Mouse (Mus musculus): ENCODE measurements at regions not wholly inside any gene's neighbourhood (a gene's known extent, or its start where the extent isn't known, plus 50 kb on each side); places are given as distances from the start of the nearest gene placed in this dataset.

DNA sequence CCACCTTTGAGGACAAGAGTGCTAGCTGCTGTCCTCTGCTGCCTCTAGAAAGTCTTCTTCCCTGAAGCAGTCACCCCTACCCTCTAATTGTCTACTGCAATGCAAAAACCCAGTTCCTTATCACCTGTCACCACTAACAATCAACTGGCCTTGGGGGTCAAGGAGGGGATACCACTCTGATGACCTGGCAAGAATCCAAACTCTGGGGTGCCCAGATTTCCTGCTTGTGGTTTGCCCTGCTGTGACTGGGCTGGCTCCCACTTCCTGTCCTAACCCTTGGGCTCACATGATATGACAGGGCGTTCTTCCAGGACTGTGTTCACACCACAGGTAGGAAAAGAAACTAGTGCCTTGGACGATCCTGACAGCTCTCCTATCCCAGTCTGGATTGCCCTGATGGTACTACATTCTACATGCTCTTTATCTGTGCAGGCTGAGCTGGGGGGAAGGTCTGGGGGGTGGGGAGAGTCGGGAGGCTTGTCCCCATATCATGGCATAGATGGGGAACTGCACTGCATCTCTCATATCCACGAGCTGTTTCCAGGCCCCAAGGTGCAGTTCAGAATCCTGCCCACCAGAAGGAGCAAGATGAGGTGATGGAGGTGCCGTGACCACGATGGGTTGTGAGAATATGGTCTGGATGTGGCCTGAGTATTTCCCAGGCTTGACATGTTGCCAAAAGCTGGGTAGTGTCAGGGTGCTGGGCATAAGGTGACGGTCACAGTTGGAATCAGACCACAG, 81.0 kb downstream of the Maf start:
- DNase-seq, result no peak

DNA sequence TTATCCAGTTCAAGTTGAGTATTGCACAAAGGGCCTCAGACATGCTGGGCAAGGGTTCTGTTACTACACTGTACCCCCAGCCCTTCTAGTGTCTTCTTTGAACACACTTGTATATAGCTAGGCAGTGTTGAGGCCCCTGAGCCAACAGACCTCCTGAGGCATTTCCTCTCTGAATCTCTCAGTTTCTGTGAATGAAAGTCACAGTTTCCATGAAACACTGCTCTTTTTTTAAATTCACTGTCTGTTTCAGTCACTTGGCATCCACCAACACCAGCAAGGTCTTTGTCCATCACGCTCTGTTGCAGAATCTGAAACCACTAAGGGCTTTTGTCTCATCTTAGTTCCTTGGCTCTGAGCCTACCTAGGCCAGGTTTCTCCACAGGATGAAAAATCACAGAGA, 82.5 kb downstream of the Maf start:
- no peak for DNase-seq

DNA sequence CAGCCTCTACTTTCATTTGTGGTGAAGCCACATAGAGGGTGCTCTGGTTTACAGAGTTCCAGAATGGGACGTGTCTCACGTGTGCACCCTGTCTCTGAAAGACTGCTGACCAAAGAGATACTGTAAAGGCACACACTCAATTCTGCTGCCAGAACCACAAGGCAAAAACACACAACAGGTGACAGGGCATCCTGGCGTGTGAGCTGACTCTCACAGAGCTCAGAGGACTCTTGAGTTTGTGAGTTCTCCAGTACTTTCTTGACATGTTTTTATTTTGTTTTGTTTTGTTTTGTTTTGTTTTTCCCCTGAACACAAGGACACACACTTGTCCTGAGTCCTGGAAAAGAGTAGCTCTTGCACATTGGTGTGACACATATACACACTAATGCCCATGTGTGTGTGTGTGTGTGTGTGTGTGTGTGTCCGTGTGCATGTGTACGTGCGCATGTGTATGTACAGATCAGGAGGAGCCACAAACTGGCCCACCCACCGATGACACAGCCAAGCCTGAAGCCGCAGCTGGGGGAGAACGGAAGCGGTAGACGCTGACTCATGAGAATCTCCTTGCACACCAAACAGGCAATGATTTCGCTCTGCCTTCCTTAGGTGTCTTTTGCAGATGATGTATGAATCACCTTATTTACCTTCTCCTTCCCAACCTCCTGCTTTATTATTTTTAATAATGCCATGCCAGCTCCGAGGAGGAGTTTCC, 89.4 kb downstream of the Maf start:
- DNase-seq, result peak; percentile 57

DNA sequence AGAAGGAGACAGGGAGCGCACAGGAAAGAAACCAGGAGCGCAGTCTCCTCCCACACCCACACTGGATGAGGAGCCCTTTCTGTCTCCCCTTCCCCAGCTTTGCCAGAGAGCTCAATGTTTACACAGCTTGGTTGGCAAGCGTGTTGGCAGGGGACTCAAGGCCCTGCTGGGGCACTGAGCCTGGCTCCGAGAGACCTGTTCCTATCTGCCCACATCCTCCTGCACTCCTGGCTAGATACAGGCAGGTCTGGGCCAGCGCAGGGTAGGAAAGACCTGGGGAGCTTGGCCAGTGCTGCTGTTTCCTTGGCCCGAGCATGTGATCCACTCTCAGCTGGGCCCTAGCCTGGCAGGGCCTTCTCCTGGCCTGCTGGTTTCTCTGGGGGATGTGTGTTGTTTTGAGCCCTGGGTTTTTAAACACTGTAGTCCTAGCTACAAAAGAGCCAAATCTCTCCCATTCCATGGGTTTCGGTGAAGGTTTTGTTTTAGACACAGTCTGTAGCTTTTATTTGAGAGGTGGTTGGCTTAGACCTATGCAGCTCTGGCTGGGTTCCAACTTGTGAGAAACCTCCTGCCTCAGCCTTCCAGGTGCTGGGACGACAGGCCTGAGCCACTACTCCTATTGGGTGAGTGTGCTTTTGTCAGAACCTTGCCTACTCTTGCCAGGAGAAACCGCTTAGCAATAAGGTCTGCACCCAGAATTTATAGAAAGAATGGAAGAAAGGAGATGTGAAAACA, 90.6 kb downstream of the Maf start:
- no peak for DNase-seq

DNA sequence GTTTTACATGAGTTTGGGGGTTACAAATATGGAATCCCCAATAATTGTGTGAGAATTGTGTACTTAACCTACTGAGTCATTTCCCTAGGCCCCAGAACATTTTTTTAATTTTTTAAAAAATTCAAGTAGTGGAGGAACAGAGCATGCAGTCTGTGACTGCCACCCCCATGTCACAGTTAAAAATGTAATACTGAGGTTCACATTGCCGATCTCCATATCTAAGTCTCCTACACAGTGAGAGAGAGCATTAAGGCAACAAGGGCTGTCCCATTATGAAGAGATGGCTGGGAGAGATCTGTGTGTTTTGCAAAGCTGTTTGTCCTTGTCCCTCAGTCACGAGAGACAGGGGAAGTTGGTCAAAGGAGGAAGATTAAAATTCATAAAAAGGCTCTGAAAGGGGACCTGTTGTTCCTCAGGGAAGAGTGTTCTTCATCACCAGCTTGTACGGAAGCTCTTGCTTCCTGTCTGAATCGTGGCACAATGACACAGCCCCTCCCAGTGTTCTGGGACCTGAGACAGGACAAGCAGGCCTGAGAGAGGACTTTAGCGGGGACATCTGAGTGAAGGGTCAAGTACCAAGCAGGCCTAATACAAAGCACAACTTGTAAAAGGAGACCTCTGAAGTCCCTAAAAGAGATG, 93.5 kb downstream of the Maf start:
- no peak for DNase-seq

DNA sequence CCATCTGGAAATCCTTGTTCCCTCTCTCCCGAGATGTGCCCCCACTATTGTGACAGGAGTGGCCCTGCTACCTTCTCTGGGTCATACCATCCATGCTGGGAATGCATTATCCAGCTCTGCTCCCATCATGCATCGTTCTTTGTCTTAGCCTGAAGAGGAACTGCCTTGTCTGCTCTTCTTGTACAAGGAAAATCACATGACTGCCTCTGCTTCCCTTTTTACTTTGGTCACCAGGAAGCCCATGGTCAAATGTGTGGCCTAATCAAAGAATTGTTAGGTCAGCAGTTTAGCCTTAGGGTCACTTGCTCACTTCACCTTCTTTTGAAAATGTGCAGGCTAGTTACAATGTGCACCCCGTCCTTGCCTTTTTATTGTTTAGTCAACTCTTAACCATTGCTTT, 95.5 kb downstream of the Maf start:
- DNase-seq, result peak; percentile 65

DNA sequence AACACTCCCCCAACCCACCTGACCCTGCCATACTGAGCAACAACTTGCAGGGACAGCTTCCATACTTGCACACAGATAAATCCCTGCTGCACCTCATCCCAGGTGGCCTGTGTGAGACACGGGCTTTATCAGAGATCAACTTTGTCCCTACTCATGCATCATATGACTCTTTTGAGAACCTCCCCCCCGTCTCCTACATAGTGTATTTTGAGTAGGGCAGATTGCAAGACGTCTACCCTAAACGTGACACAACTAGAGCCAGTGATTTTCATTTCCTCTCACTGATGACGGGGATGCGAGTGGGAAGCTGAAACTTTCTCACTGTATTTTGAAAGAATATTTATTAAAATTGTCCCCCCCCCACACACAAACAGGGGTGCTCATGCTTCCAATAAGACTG, 107.8 kb downstream of the Maf start:
- no peak for DNase-seq

DNA sequence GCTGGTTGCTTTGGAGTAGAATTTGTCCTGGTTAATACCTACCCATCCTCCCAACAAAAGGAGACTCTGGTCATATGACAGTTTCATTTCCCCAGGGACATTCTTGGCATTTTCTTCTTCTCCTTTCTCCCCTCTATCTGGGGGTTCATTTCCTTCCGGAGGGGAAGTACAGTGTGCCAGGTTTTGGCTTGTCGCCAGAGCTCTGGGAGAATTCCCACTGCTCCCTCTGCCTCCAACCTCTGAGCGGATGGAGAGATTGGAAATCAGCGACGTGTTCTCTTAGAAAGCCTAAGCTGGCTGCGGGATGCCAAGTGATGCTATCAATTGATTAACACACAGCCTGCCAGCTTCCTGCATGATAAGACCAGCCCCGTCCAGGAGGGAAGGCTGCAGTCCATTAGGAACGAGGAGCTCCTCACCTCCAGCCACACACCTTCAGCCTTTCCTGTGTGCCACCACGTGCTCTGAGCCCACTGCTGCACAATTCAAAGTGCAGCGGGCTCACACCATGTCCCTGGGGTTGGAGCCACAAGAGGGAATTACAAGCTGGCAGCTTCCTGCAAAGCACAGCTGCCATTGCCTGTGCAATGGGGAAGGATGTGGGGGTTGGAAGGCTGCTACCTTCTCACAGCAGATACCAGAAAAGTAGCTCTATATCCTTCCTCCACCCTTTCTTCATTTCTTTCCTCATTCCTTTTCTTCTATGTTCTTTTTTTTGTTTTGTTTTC, 110.2 kb downstream of the Maf start:
- DNase-seq, result peak; percentile 22

DNA sequence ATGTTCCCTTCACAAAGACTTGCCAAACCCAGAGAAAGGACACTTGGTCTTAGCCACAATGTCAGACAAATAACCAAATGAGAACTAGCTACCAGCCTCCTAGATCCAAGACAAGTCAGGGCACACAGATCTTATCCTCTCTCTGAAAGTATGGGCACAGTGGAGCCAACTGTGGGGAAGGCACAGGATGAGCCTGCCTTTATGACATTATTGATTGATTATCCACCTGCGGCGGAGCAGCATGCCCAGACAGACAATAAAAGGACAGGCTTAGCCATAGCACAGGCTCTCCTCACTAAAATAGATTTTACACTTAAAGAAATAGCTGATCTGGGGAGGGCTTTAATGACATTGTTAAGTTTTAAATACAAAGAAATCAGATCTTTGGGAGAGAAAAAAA, 117.9 kb downstream of the Maf start:
- no peak for DNase-seq

DNA sequence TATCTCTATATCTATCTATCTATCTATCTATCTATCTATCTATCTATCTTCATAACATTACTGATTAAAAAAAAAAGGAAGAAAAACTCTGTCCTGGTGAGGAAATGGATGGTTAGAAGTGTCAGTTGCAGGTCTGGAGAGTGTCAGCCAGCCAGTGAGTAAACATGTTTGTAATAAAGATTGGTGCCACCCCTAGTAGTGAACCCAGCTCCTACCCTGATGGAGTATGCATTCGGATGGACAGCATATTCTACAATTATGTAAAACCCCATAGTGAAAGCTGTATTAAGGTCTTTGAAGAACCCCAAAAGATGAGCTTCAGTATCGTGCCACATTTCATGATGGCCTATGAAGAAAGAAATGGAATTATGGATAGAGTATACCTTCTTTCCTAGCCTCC, 118.5 kb downstream of the Maf start:
- DNase-seq, result no peak

DNA sequence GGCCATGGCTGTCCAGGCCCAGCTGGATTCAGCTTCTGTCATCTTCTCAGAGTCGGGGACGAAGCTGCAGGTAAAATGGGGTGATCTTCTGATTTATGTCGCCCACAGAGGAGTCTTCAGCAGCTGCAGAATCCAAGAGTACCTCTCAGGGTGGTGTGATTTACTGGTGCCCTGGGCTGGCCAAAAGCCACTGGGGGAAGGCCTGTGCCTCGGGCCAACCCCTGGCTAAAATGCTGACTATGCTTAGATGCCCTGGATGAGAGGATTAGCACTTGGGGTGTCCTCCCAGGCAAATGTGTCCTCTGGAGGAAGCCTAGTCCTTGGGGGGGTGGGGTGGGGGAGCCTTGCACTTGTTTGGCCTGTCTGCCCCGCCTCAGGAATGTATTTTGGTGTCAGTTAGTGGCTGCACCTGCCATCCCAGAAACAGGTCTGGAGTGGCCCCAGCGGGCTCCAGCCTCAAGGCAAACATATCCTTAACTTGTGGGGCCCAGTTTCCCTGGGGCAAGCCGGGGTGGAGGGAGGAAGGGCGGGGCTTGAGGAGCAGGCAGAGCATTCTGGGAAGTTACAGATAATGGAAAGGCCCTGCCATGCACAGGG, 123.2 kb downstream of the Maf start:
- DNase-seq, result no peak

DNA sequence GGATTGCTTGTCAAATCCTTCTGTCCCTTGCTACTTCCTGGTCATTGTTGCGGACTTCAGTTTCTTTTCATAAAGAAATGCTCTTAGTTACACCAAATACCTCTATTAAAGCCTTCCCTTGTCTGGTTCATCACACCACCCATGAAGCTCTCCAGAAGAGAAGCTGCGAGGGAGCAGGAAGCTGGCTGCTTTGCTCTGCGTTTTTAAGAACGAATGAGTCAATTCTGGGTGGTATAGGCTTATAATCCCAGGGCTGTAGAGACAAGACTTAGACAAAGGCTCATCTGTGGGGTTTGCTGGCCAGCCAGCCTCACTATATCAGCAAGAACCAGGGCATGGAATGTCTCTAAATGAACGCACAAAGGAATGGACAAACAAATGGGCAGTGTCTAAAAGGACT, 124.4 kb downstream of the Maf start:
- no peak for DNase-seq

DNA sequence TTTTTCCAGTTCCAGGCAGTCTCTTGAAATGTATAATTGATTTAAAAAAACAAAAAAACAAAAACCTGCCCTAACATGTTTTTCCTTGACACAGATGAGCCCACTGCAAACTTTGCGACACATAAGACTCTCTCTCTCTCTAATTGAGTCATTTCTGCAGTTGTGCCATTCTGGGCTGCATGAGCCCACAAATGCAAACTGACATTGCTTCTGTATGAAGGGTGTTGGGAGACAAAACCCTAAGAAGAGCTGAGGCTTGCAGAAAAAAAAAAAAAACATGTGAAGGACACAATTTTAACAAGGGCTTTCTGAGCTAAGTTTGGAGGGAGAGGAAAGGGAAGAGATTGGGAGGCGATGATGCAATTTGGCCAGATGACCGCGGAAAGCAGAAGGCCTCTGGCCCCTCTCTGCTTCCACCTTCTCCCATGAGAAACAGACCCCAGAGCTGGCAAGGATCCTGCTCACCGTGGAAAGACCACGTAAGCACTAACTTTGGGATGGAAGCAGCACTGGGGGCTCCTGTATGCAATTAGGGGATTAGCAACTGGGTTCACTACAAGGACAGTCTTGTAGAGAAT, 125.6 kb downstream of the Maf start:
- peak; percentile 34 for DNase-seq

DNA sequence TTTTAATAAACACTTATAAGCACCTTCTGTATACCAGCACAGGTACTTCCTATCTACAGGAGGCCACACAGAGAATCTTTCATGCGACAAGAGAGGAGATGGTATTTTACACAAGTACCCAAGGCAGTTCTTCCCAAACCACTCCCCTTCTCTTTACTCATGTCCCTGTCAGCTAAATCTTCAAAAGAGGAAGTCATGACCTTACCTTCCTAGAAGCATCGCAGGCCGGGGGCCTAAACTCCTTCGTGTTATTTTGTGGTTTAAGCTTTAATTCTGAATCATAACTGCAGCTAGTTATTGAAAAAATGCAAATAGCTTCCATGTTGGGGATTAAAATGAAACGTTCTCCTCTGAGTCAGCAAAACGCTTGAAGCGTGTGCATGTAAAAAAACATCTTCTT, 139.2 kb downstream of the Maf start:
- no peak for DNase-seq

DNA sequence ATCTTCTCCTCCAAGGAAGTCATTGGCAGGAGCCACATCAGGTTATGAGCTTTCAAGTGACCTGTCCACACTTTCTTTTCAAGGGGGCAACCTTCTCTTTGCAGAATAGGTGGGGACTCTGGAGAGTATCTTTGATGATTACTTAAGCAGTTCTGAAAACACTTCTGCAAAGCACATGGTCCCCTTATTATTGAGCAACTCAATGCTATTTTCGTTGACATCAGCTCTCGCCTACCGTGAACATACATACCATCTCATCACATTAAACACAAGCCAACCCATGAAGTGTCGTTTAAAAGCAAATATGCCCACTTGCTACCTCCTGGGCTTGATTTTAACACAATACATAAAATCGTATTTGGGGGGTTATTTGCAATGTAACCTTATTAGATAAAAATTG, 141.8 kb downstream of the Maf start:
- DNase-seq, result no peak

DNA sequence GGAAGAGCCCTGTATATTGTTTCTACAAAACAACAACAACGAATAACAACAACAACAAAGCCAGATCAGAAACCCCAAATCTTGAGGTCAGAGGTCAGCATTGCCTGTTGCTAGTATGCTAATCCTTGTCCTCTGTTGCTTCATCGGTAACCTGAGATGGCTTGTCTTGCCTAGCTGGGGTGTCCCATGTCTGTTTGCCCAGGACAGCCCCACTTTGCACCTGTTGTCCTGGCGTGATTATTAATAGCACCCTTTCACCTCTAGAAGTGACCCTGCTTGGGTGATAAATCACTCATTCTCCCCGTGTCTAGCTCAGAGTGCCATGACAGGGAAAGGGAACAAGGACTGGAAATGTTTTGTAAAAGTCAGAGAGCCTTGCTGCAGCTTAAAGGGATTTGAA, 145.2 kb downstream of the Maf start:
- no peak for DNase-seq

DNA sequence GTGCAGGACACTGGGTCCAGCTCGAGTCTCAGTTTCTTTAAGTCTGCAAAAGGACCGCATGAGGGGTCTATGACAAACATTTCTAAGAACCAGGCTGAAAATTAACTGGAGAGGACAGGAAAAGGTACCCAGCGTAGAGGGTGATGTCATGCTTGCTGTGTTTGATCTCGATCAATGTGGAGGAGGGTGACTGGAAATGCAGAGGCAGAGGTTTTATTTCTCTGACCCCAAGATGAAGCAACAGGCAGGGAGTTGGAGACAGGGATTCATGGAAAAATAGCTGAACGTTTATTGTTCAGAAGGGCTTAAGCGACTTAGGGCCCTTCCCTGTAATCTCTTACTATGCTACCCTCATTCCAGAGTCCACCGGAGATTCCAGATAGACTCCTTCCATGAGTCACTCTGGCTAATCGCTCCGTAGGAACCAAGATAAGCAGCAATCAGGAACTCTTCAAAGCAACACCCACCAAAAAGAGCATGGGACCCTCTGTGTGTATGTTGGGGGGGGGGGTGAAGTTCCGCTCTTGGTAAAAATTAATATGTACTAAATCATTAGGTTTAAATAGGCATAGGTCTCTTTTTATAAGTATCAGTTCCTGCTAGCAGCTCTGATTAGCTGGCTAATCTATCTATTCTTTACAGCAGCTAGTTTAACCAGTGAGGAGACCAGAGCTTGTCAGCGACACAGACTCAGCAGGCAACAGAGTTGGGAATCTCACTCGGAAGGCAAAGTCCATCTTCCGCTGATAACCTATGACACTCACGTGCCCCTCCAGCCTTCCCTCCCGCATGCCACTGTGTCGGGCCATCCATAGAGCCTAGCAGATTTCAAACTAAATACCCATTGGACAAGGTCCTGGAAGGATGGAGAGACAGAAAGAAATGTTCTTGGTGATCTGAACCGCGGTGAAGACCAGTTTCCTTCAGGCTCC, 146.3 kb downstream of the Maf start:
- no peak for DNase-seq

DNA sequence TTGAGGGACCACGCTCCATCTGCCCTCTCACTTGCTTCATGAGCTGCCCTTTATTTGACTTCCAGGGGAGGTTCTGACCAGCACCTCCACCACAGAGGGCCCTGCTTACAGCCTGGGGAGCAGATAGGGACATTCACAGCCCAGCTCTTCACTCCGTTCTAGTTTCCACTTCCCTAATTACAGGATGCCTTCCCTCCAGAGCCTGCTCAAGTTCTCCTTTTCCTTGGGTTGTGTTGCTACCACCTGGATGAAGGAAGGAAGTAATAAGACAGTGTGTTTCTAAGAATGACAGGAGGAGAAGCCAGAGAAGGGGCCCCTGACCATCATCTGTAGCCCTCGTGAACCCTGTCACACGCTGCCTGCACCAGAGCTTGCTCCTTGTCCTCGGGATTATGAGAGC, 152.1 kb downstream of the Maf start:
- DNase-seq, result peak; percentile 49

DNA sequence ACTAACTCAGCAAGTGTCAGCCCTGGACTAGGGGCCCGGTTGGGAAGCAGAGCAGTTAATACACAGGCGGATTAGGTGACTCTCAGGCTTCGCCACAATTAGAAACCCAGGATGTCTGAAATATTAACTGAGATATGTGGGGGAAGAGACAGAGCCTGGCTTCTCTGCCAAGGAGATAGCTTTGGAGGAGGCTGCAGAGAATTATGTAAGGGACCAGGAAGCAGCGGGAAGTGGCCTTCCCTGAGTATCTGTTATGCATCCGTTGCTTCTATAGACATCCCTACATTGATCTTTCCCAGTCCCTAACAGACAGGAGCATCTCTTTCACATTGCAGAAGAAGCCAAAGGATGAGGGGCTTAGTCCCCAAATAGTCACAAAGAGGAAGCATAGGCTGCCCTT, 153.4 kb downstream of the Maf start:
- DNase-seq, result no peak

DNA sequence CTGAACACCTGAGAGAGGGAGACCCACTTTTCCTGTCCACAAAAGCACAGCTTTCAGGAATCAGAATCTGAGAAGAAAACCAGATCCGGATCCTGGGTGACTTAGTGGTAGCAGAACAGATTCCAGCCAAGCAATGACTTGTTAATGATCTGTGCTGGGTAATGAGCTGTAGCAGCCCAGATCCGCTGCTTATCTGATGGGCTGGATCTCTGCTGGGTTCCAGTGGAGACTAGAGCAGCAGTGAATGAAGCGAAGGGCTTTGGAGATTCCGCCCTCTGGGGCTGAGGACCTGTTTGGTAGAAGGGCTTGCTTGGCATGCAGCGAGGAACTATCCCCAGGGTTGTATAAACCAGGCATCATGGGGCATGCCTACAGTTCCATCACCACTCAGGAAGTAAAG, 156.3 kb downstream of the Maf start:
- no peak for DNase-seq

DNA sequence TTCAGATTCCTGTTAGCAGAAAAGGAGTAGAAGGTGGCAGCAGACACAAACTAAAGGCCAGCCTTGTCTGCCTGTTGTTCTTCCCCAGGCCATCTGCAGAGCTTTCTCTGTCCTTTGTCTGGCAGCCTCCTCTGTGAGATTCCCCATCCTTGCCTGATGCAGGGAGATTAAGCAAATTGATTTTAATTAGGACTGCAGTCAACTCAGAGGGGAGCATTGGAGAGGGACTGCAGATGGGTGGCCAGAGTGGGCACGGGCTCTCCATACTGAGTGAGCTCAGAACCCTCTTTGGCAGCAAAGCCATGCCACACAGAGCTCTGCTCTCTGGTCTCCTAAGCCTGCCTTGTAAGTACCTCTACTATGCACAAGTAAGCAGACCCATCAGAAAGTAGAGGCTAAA, 158.5 kb downstream of the Maf start:
- DNase-seq, result no peak

Measured in layer of hippocampus, adult 9-11 months (tissue).